Mouse (Mus musculus): ENCODE results near the gene Kif26b. TPM values are rescaled to one million over a fixed set of nuclear protein-coding genes. Genes with fewer than 3 reads are reported as not detected.
A peak's percentile ranks its signal among the peaks of the same experiment; 100 is the strongest.

The Kif26b gene
- polyA plus RNA-seq, 1 experiment, result 3.5 TPM

GRCm38 (mm10) chr1:178707925-178708351, 179.0 kb downstream of the Kif26b start:
- DNase-seq (ENCODE audit: extremely low spot score in 1 of 2, low spot score in 1 of 2), result no peak

- DNase-seq (ENCODE audit: extremely low spot score in 1 of 2, low spot score in 1 of 2), result no peak
Measured at GRCm38 (mm10) chr1:178708356-178708755, 179.4 kb downstream of the Kif26b start.

GRCm38 (mm10) chr1:178712189-178712873, 183.4 kb downstream of the Kif26b start:
- DNase-seq (ENCODE audit: extremely low spot score in 1 of 2, low spot score in 1 of 2), result no peak

GRCm38 (mm10) chr1:178714209-178714608, 185.3 kb downstream of the Kif26b start:
- no peak for DNase-seq (ENCODE audit: extremely low spot score in 1 of 2, low spot score in 1 of 2)

- DNase-seq (ENCODE audit: extremely low spot score in 1 of 2, low spot score in 1 of 2), result no peak
Measured at GRCm38 (mm10) chr1:178716411-178716810, 187.5 kb downstream of the Kif26b start.

GRCm38 (mm10) chr1:178720821-178721220, 191.9 kb downstream of the Kif26b start:
- no peak for DNase-seq (ENCODE audit: extremely low spot score in 1 of 2, low spot score in 1 of 2)

GRCm38 (mm10) chr1:178722793-178723192, 193.9 kb downstream of the Kif26b start:
- DNase-seq (ENCODE audit: extremely low spot score in 1 of 2, low spot score in 1 of 2), result peak in 1 of 2 experiments; percentile 9

GRCm38 (mm10) chr1:178725536-178725935, 196.6 kb downstream of the Kif26b start:
- DNase-seq (ENCODE audit: extremely low spot score in 1 of 2, low spot score in 1 of 2), result no peak

- no peak for DNase-seq (ENCODE audit: extremely low spot score in 1 of 2, low spot score in 1 of 2)
Measured at GRCm38 (mm10) chr1:178728256-178728655, 199.3 kb downstream of the Kif26b start.

- DNase-seq (ENCODE audit: extremely low spot score in 1 of 2, low spot score in 1 of 2), result no peak
Measured at GRCm38 (mm10) chr1:178730271-178730670, 201.3 kb downstream of the Kif26b start.

GRCm38 (mm10) chr1:178733035-178733434, 204.1 kb downstream of the Kif26b start:
- no peak for DNase-seq (ENCODE audit: extremely low spot score in 1 of 2, low spot score in 1 of 2)

- DNase-seq (ENCODE audit: extremely low spot score in 1 of 2, low spot score in 1 of 2), result no peak
Measured at GRCm38 (mm10) chr1:178734576-178734975, 205.7 kb downstream of the Kif26b start.

GRCm38 (mm10) chr1:178736931-178737330, 208.0 kb downstream of the Kif26b start:
- DNase-seq (ENCODE audit: extremely low spot score in 1 of 2, low spot score in 1 of 2), result no peak

- no peak for DNase-seq (ENCODE audit: extremely low spot score in 1 of 2, low spot score in 1 of 2)
Measured at GRCm38 (mm10) chr1:178743820-178744219, 214.9 kb downstream of the Kif26b start.

- DNase-seq (ENCODE audit: extremely low spot score in 1 of 2, low spot score in 1 of 2), result no peak
Measured at GRCm38 (mm10) chr1:178744526-178744925, 215.6 kb downstream of the Kif26b start.

GRCm38 (mm10) chr1:178744961-178745360, 216.0 kb downstream of the Kif26b start:
- no peak for DNase-seq (ENCODE audit: extremely low spot score in 1 of 2, low spot score in 1 of 2)

- DNase-seq (ENCODE audit: extremely low spot score in 1 of 2, low spot score in 1 of 2), result peak; percentile 8 to 38
Measured at GRCm38 (mm10) chr1:178745471-178745870, 216.5 kb downstream of the Kif26b start.

- DNase-seq (ENCODE audit: extremely low spot score in 1 of 2, low spot score in 1 of 2), result no peak
Measured at GRCm38 (mm10) chr1:178747279-178748221, 218.6 kb downstream of the Kif26b start.

- DNase-seq (ENCODE audit: extremely low spot score in 1 of 2, low spot score in 1 of 2), result no peak
Measured at GRCm38 (mm10) chr1:178748222-178748600, 219.3 kb downstream of the Kif26b start.

- no peak for DNase-seq (ENCODE audit: extremely low spot score in 1 of 2, low spot score in 1 of 2)
Measured at GRCm38 (mm10) chr1:178748617-178749016, 219.7 kb downstream of the Kif26b start.

GRCm38 (mm10) chr1:178749786-178750185, 220.9 kb downstream of the Kif26b start:
- DNase-seq (ENCODE audit: extremely low spot score in 1 of 2, low spot score in 1 of 2), result no peak

GRCm38 (mm10) chr1:178758441-178758840, 229.5 kb downstream of the Kif26b start:
- no peak for DNase-seq (ENCODE audit: extremely low spot score in 1 of 2, low spot score in 1 of 2)

All from frontal cortex, adult 2 months (tissue).